Mouse (Mus musculus) MEL (cell line): Measurements from ENCODE around the gene Rcor1. TPM values are rescaled to one million over a fixed set of nuclear protein-coding genes. Genes with fewer than 3 reads are reported as not detected.

Experiments
- DNase-seq: peaks from one replicate; pipeline ENCODE4 v3.0.0; 2011; ENCODE audit warnings: low read depth, low spot score
- H3K27ac ChIP-seq: 2 replicates; pipeline ENCODE4 v1.5.1; 2012; ENCODE audit warnings: low read depth, mild to moderate bottlenecking, control low read depth, low read length, moderate library complexity; ENCODE audit not compliant: control insufficient read depth
- H3K27me3 ChIP-seq, 2 experiments: fragments of 150-350 bp in 1 of 2; sonication (generic) in 1 of 2; 2 replicates each; pipeline ENCODE4 v1.6.1; 2012; ENCODE audit warnings: low read length in 2 of 2, mild to moderate bottlenecking in 2 of 2, improper control_type of control experiment in 1 of 2, moderate library complexity in 1 of 2; ENCODE audit not compliant: insufficient read depth in 2 of 2, control insufficient read depth in 1 of 2
- H3K36me3 ChIP-seq, 2 experiments: 2 replicates each; pipeline ENCODE4 v1.6.1; 2012 to 2014; ENCODE audit warnings: low read length in 2 of 2, improper control_type of control experiment in 1 of 2, inconsistent platforms in 1 of 2, mild to moderate bottlenecking in 1 of 2; ENCODE audit not compliant: insufficient read depth in 2 of 2, control insufficient read depth in 1 of 2
- H3K4me1 ChIP-seq, 2 experiments: fragments of 150-350 bp in 1 of 2; sonication (generic) in 1 of 2; 2 replicates each; pipeline ENCODE4 v1.6.1; 2012; ENCODE audit warnings: low read length in 2 of 2, improper control_type of control experiment in 1 of 2, mild to moderate bottlenecking in 1 of 2; ENCODE audit not compliant: insufficient read depth in 2 of 2, control insufficient read depth in 1 of 2
- H3K4me3 ChIP-seq, 2 experiments: fragments of 150-350 bp in 1 of 2; sonication (generic) in 1 of 2; 2 replicates each; pipeline ENCODE4 v1.5.1; 2012; ENCODE audit warnings: low read depth in 2 of 2, low read length in 2 of 2, mild to moderate bottlenecking in 2 of 2, moderate library complexity in 2 of 2, control low read depth in 1 of 2, improper control_type of control experiment in 1 of 2; ENCODE audit not compliant: control insufficient read depth in 1 of 2, insufficient read depth in 1 of 2
- H3K79me2 ChIP-seq: 2 replicates; pipeline ENCODE4 v1.6.1; 2012; ENCODE audit warnings: mild to moderate bottlenecking, low read length, moderate library complexity; ENCODE audit not compliant: control insufficient read depth, poor library complexity, insufficient read depth
- H3K9ac ChIP-seq: 2 replicates; pipeline ENCODE4 v1.6.1; 2012; ENCODE audit warnings: low read depth, mild to moderate bottlenecking, control low read depth, low read length, moderate library complexity; ENCODE audit not compliant: control insufficient read depth, poor library complexity, severe bottlenecking
- H3K9me3 ChIP-seq: fragments of 150-350 bp; sonication (generic); replicated peaks from 2 replicates; pipeline ENCODE4 v1.6.1; 2012; ENCODE audit warnings: mild to moderate bottlenecking, low read length, improper control_type of control experiment, moderate library complexity; ENCODE audit not compliant: insufficient read depth
- CTCF ChIP-seq, 3 experiments: IDR thresholded peaks in 2 of 3; conservative IDR thresholded peaks in 1 of 3; 2 replicates each; pipeline ENCODE4 v1.5.1; 2011 to 2012; ENCODE audit warnings: low read length in 3 of 3, low read depth in 2 of 3, mild to moderate bottlenecking in 2 of 3, improper control_type of control experiment in 1 of 3, inconsistent platforms in 1 of 3, mixed read lengths in 1 of 3, moderate library complexity in 1 of 3; ENCODE audit not compliant: control insufficient read depth in 1 of 3, insufficient read depth in 1 of 3, poor library complexity in 1 of 3, severe bottlenecking in 1 of 3
- ELF1 ChIP-seq: IDR thresholded peaks from 2 replicates; pipeline ENCODE4 v1.6.1; 2014; ENCODE audit warnings: low read depth, mild to moderate bottlenecking, inconsistent platforms, low read length, improper control_type of control experiment, moderate library complexity
- EP300 ChIP-seq, 2 experiments: IDR thresholded peaks; 2 replicates each; pipeline ENCODE4 v1.6.1; 2011; ENCODE audit warnings: improper control_type of control experiment in 2 of 2, low read length in 2 of 2, low read depth in 1 of 2, mild to moderate bottlenecking in 1 of 2
- ETS1 ChIP-seq: IDR thresholded peaks from 2 replicates; pipeline ENCODE4 v1.6.1; 2012; ENCODE audit warnings: low read depth, mild to moderate bottlenecking, inconsistent platforms, low read length, improper control_type of control experiment, moderate library complexity
- GABPA ChIP-seq: IDR thresholded peaks from 2 replicates; pipeline ENCODE4 v1.6.1; 2012; ENCODE audit warnings: low read depth, mild to moderate bottlenecking, inconsistent platforms, low read length, improper control_type of control experiment, moderate library complexity
- JUND ChIP-seq: IDR thresholded peaks from 2 replicates; pipeline ENCODE4 v1.6.1; 2011; ENCODE audit warnings: low read depth, mild to moderate bottlenecking, improper control_type of control experiment, low read length
- MAFK ChIP-seq: IDR thresholded peaks from 2 replicates; pipeline ENCODE4 v1.6.1; 2011; ENCODE audit warnings: low read depth, mild to moderate bottlenecking, low read length, improper control_type of control experiment, borderline replicate concordance
- MEF2A ChIP-seq: IDR thresholded peaks from 2 replicates; pipeline ENCODE4 v1.6.1; 2014; ENCODE audit warnings: low read depth, mild to moderate bottlenecking, inconsistent platforms, low read length, improper control_type of control experiment; ENCODE audit not compliant: poor library complexity, insufficient replicate concordance, severe bottlenecking; ENCODE audit errors: extremely low read depth
- MXI1 ChIP-seq: IDR thresholded peaks from 2 replicates; pipeline ENCODE4 v1.6.1; 2011; ENCODE audit warnings: mild to moderate bottlenecking, low read depth, low read length, improper control_type of control experiment
- MYC ChIP-seq: IDR thresholded peaks from 2 replicates; pipeline ENCODE4 v1.6.1; 2011; ENCODE audit warnings: low read depth, mild to moderate bottlenecking, low read length, improper control_type of control experiment, moderate library complexity
- NELFE ChIP-seq: IDR thresholded peaks from 2 replicates; pipeline ENCODE4 v1.6.1; 2011; ENCODE audit warnings: low read depth, low read length, improper control_type of control experiment
- NRF1 ChIP-seq: IDR thresholded peaks from 2 replicates; pipeline ENCODE4 v1.6.1; 2014; ENCODE audit warnings: low read depth, mild to moderate bottlenecking, inconsistent platforms, low read length, improper control_type of control experiment, moderate library complexity; ENCODE audit not compliant: poor library complexity, insufficient read depth, severe bottlenecking
- POLR2AphosphoS2 ChIP-seq: IDR thresholded peaks from 2 replicates; pipeline ENCODE4 v1.6.1; 2011; ENCODE audit warnings: low read length, improper control_type of control experiment
- POLR2AphosphoS5 ChIP-seq: IDR thresholded peaks from 2 replicates; pipeline ENCODE4 v1.6.1; 2012; ENCODE audit warnings: low read depth, borderline replicate concordance, mild to moderate bottlenecking, inconsistent platforms, low read length, moderate library complexity, mixed read lengths
- RAD21 ChIP-seq: IDR thresholded peaks from 2 replicates; pipeline ENCODE4 v1.6.1; 2011; ENCODE audit warnings: mild to moderate bottlenecking, low read depth, low read length, improper control_type of control experiment
- RCOR1 ChIP-seq: IDR thresholded peaks from 2 replicates; pipeline ENCODE4 v1.6.1; 2012; ENCODE audit warnings: low read depth, mild to moderate bottlenecking, inconsistent platforms, low read length, improper control_type of control experiment
- SIN3A ChIP-seq: IDR thresholded peaks from 2 replicates; pipeline ENCODE4 v1.6.1; 2012; ENCODE audit warnings: low read length, improper control_type of control experiment, inconsistent platforms
- SMC3 ChIP-seq: IDR thresholded peaks from 2 replicates; pipeline ENCODE4 v1.6.1; 2011; ENCODE audit warnings: low read depth, low read length, improper control_type of control experiment
- TAL1 ChIP-seq: IDR thresholded peaks from 2 replicates; pipeline ENCODE4 v1.6.1; 2012; ENCODE audit warnings: mild to moderate bottlenecking, inconsistent platforms, low read length, moderate library complexity, mixed read lengths
- TBP ChIP-seq: IDR thresholded peaks from 2 replicates; pipeline ENCODE4 v1.8.0; 2011; ENCODE audit warnings: low read depth, low read length, improper control_type of control experiment
- ZC3H11A ChIP-seq: IDR thresholded peaks from 2 replicates; pipeline ENCODE4 v1.6.1; 2012; ENCODE audit warnings: low read depth, mild to moderate bottlenecking, inconsistent platforms, low read length, improper control_type of control experiment
- ZMIZ1 ChIP-seq: IDR thresholded peaks from 2 replicates; pipeline ENCODE4 v1.6.1; 2012; ENCODE audit warnings: low read depth, mild to moderate bottlenecking, inconsistent platforms, low read length, improper control_type of control experiment, moderate library complexity
- polyA plus RNA-seq, 2 experiments: library from polyadenylated mRNA; stranded (reverse) in 1 of 2; unstranded in 1 of 2; fragments of >175 nt in 1 of 2; fragments of >200 nt in 1 of 2; gene quantifications; 2 replicates each; pipeline versions ENCODE4 v1.2.1 to v1.2.4; 2012; ENCODE audit warnings: low replicate concordance in 2 of 2, low read depth in 1 of 2; ENCODE audit not compliant: insufficient read length in 2 of 2, insufficient read depth in 1 of 2, missing spikeins in 1 of 2
- total RNA-seq: library from RNA; depleted of rRNA; stranded (reverse); fragments of 300-350 nt; gene quantifications from 2 replicates; pipeline ENCODE4 v1.2.3, GENCODE M21; 2012

Rcor1 gene
- total and polyA plus RNA-seq, 3 experiments: 23.1 to 44.3 (median 37.1) TPM

- Histone ChIP-seq H3K4me3 (peak overlapping the region; percentile 44 to 51), H3K27me3 (no peaks in the 10 kb centered on the region), H3K9ac (peak overlapping the region; percentile 13), H3K36me3 (peaks cover 0 to 11% of the 10 kb centered on the region in 2 experiments; a peak in 2 of 4 replicates), H3K9me3 (no peaks in the 10 kb centered on the region), H3K79me2 (peaks cover 16% of the 10 kb centered on the region), H3K4me1 (peaks cover 6 to 35% of the 10 kb centered on the region in 2 experiments; a peak in 3 of 4 replicates), H3K27ac (peak overlapping the region; percentile 9; the same call in 1 of the 2 replicates)
- peak; percentile 65 for DNase-seq
- TF ChIP-seq MXI1 (no peak), SIN3A (0 out of 2 replicates have a peak, but pooled peaks have one; percentile 30)
These were observed 123.3 kb downstream of the Rcor1 start for GRCm38 (mm10) chr12:111162312-111163061.

- Histone ChIP-seq H3K36me3 (peaks cover 0 to 17% of the 10 kb centered on the region in 2 experiments; a peak in 3 of 4 replicates), H3K4me3 (0 out of 4 replicates have a peak overlapping the region, but pooled peaks of 1 of the 2 experiments have one; percentile 11), H3K4me1 (peaks cover 8 to 29% of the 10 kb centered on the region in 2 experiments; a peak in 3 of 4 replicates), H3K27ac (no peak overlapping the region), H3K9ac (no peak overlapping the region), H3K27me3 (no peaks in the 10 kb centered on the region), H3K79me2 (peaks cover 28% of the 10 kb centered on the region), H3K9me3 (no peaks in the 10 kb centered on the region)
- TF ChIP-seq RCOR1 (no peak), JUND (no peak), TBP (no peak), POLR2AphosphoS2 (no peak), ZC3H11A (no peak), ELF1 (no peak), ZMIZ1 (no peak)
- DNase-seq: peak; percentile 63
These were observed 125.2 kb downstream of the Rcor1 start for GRCm38 (mm10) chr12:111164310-111164751.

GRCm38 (mm10) chr12:111165146-111165812 lies 126.1 kb downstream of the Rcor1 start:
- peak; percentile 75 for DNase-seq
- Histone ChIP-seq H3K9me3 (no peaks in the 10 kb centered on the region), H3K79me2 (peaks cover 33% of the 10 kb centered on the region), H3K27ac (peak overlapping the region; percentile 52), H3K36me3 (peaks cover 0 to 17% of the 10 kb centered on the region in 2 experiments; a peak in 3 of 4 replicates), H3K9ac (peak overlapping the region; percentile 61), H3K4me3 (peak overlapping the region; percentile 50 to 62; a peak in 3 of 4 replicates), H3K27me3 (no peaks in the 10 kb centered on the region), H3K4me1 (peaks cover 8 to 29% of the 10 kb centered on the region in 2 experiments; a peak in 3 of 4 replicates)
- TF ChIP-seq NELFE (no peak), SMC3 (peak; percentile 47), EP300 (IDR thresholded peaks at IDR 0.05; ENCODE audit: low read depth in 1 of 2, low read length in 2 of 2) (no peak), MYC (no peak), RAD21 (peak; percentile 42), MEF2A (no peak), TAL1 (no peak), CTCF (IDR thresholded peaks at IDR 0.05 in 2 of 3, conservative IDR thresholded peaks at IDR 0.05 in 1 of 3; ENCODE audit: control insufficient read depth in 1 of 3, insufficient read depth in 1 of 3, low read depth in 2 of 3, low read length in 3 of 3, poor library complexity in 1 of 3, severe bottlenecking in 1 of 3) (peak; percentile 63 to 77 (median 71)), MAFK (no peak), NRF1 (no peak), POLR2AphosphoS5 (no peak), POLR2AphosphoS2 (no peak), ETS1 (no peak), GABPA (no peak)
